Mouse (Mus musculus) liver, embryonic 13.5 days (tissue): ENCODE measurements around the gene Fam161a. TPM values are rescaled to one million over a fixed set of nuclear protein-coding genes. Genes with fewer than 3 reads are reported as not detected.
"Not testable (repeated sequence)": the region's sequence is repeated elsewhere in the genome, so short reads cannot be mapped to it uniquely, and the experiment has no call there.

Experiments
- ATAC-seq: fragments of 200-750 bp; cut with Nextera tagmentation; 2 replicates; pipeline ENCODE4 v1.8.0; 2017; ENCODE audit warnings: low read depth, mild to moderate bottlenecking, moderate number of reproducible peaks, moderate library complexity
- DNase-seq: peaks from one replicate; pipeline ENCODE4 v3.0.0; 2022
- H3K27ac ChIP-seq: fragments of 300-500 bp; sonication (generic); 2 replicates; pipeline ENCODE4 v1.5.1; 2015; ENCODE audit warnings: moderate library complexity, mild to moderate bottlenecking, inconsistent platforms
- H3K27me3 ChIP-seq: fragments of 300-500 bp; sonication (generic); 2 replicates; pipeline ENCODE4 v1.6.1; 2015; ENCODE audit warnings: mild to moderate bottlenecking, inconsistent platforms
- H3K36me3 ChIP-seq: fragments of 300-500 bp; sonication (generic); 2 replicates; pipeline ENCODE4 v1.6.1; 2015; ENCODE audit warnings: mild to moderate bottlenecking, inconsistent platforms
- H3K4me1 ChIP-seq: fragments of 300-500 bp; sonication (generic); replicated peaks from 2 replicates; pipeline ENCODE4 v1.6.1; 2015; ENCODE audit warnings: inconsistent platforms
- H3K4me2 ChIP-seq: fragments of 300-500 bp; sonication (generic); 2 replicates; pipeline ENCODE4 v1.6.1; 2015; ENCODE audit warnings: inconsistent platforms, mild to moderate bottlenecking, moderate library complexity
- H3K4me3 ChIP-seq: fragments of 300-500 bp; sonication (generic); replicated peaks from 2 replicates; pipeline ENCODE4 v1.5.1; 2015; ENCODE audit warnings: mild to moderate bottlenecking, inconsistent platforms
- H3K9ac ChIP-seq: fragments of 300-500 bp; sonication (generic); 2 replicates; pipeline ENCODE4 v1.6.1; 2015; ENCODE audit warnings: mild to moderate bottlenecking, inconsistent platforms
- H3K9me3 ChIP-seq: fragments of 300-500 bp; sonication (generic); replicated peaks from 2 replicates; pipeline ENCODE4 v1.6.1; 2016; ENCODE audit warnings: inconsistent platforms
- WGBS: fragments of 180-500 bp; shearing (Covaris S2); methylation state at CpG from one replicate; pipeline ENCODE4 v1.1.7; 2015; ENCODE audit not compliant: insufficient replicate concordance; 5-methylcytosine and 5-hydroxymethylcytosine counted together
- polyA plus RNA-seq: library from polyadenylated mRNA; unstranded; fragments of >200 nt; fragmentation: Nextera tagmentation; extraction: Ambion mirVana; gene quantifications from 2 replicates; pipeline ENCODE4 v1.2.1, GENCODE M21; 2015

The Fam161a gene
- polyA plus RNA-seq, 1 experiment from 2014 or later = 0.51 TPM

DNA sequence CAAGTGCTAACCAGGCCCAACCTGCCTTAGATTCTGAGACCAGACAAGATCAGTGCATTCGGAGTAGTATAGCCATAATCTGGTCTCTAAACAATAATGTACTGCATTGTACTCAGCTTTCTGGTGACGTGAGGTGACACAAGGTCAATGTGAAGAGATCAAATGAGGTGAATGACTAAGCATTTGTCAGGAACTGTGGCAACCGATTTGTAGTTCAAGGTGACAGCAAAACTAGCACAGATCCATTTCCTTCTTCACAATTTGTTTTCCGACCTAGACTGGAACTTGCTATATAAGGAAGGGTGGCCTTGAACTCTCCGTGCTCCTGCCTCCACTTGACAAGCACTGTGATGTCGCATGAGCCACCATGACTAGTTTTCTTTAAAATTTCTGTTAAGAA, 55.8 kb downstream of the Fam161a start:
- Histone ChIP-seq H3K4me3 (no peak overlapping the region), H3K4me2 (no peak overlapping the region), H3K9me3 (no peaks in the 10 kb centered on the region), H3K9ac (no peak overlapping the region), H3K27me3 (no peaks in the 10 kb centered on the region), H3K4me1 (peaks cover 10% of the 10 kb centered on the region), H3K36me3 (no peaks in the 10 kb centered on the region), H3K27ac (no peak overlapping the region)
- DNase-seq = no peak
- ATAC-seq = no peak
- WGBS = 59% methylated on average over 6 of the region's 6 CpGs

DNA sequence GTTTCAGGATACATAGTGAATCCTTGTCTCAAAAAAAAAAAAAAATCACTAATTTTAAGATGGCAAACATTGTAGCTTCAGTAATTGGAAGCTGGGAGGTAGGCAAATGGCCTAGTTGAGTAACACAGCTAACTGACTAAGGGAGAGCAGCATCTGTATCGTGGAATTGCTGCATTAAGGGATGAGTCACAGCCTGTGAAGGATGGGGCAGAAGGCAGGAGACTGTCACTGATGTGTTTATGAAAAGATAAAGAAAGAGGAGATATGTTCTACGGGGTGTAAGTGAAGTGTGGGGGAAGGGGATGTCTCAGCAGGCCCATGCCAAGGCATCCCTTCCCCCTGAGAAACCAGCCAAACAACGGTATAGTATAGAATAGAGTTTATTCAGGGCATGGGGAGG, 56.5 kb downstream of the Fam161a start:
- H3K4me3 ChIP-seq = no peak overlapping the region
- DNase-seq (no peak), ATAC-seq (no peak)
- H3K27me3 ChIP-seq = no peaks in the 10 kb centered on the region
- no peak overlapping the region for H3K4me2 ChIP-seq
- H3K4me1 ChIP-seq = peaks cover 11% of the 10 kb centered on the region
- no peak overlapping the region for H3K9ac ChIP-seq
- H3K9me3 ChIP-seq = no peaks in the 10 kb centered on the region
- H3K36me3 ChIP-seq = no peaks in the 10 kb centered on the region
- H3K27ac ChIP-seq = no peak overlapping the region
- 32% methylated on average over 3 of the region's 3 CpGs for WGBS

DNA sequence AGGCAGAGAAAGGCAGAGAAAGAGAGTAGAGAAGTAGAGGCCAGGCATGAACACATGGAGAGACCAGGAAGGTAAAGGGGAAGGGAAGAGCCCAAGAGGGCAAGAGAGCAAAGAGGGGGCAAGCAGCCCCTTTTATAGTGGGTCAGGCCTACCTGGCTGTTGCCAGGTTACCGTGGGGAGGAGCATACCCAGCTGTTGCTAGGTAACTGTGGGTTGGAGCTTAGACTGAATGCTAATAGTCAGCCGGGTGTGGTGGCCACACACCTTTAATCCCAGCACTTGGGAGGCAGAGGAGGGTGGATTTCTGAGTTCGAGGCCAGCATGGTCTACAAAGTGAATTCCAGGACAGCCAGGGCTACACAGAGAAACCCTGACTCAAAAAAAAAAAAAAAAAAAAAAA, 56.9 kb downstream of the Fam161a start:
- not testable (repeated sequence) for H3K9ac ChIP-seq, H3K36me3 ChIP-seq, H3K27me3 ChIP-seq, H3K9me3 ChIP-seq, H3K4me2 ChIP-seq, H3K4me3 ChIP-seq, DNase-seq, ATAC-seq, H3K27ac ChIP-seq
- H3K4me1 ChIP-seq = peaks cover 11% of the 10 kb centered on the region
- 38% methylated on average over 3 of the region's 3 CpGs for WGBS

DNA sequence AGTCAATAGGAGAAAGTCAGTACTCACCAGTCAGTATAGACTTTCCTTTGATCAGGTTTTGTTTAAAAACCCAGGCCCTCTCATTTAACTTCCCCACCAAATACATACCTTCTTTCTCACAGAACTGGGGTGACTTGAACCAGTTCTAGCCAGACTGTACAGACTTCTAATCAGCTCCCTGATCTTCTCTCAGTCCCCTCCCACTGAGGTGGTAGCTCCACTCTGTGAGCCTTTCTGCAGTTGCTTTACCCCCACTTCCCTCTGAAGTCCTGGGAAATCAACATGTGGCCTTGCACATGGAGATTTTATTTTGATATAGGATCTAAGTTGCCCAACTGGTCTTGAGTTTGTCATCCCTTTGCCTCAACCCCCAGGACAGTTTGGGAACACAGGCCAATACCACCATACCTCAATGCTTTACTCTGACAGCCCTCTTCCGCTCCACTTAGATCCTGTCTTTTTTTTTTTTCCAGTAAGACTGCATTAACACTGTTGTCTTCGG, 57.9 kb downstream of the Fam161a start:
- Histone ChIP-seq H3K27ac (no peak overlapping the region), H3K4me2 (no peak overlapping the region), H3K4me1 (peaks cover 11% of the 10 kb centered on the region), H3K9me3 (no peaks in the 10 kb centered on the region), H3K4me3 (no peak overlapping the region), H3K27me3 (no peaks in the 10 kb centered on the region), H3K9ac (no peak overlapping the region), H3K36me3 (no peaks in the 10 kb centered on the region)
- ATAC-seq = no peak
- 67% methylated on average over 2 of the region's 2 CpGs for WGBS
- no peak for DNase-seq

DNA sequence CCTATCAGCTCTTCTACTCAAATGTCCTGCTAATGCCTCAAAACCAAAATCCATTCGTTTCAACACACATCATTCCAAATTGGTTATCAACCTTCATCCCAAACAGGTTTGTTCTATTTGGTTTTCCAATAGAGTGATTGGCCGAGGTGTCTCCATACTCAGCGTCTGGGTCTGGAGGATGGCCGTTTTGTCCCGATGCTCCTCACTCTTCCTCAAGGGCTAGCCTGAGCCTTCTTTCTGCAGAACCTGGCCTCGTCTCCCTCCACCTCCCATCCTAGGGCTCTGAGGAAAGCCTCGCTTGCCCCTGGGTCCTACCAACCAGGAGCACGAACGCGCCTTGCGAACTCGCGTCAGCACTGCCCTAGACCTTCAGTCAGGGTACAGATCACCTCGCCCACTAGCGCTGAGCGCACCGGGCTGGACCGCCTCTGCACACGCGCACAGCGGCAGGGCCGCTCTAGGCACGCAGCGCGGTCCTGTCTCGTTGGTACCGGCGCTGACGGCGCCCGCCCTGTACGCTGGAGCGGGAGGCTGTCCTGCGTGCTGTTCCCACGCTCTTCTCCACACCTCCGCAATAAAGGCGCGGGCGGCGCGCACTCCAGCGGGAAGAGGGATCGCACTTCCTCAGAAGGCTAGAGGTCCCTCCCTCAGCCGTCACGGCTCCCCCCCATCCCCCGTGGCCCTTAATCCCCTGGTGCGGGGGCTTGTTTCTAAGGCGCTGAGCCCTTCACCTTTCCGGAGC, 60.2 kb downstream of the Fam161a start:
- Histone ChIP-seq H3K4me3 (peak overlapping the region; percentile 68), H3K4me1 (peaks cover 11% of the 10 kb centered on the region), H3K27ac (peak overlapping the region; percentile 65), H3K9ac (peak overlapping the region; percentile 78), H3K9me3 (no peaks in the 10 kb centered on the region), H3K36me3 (no peaks in the 10 kb centered on the region), H3K4me2 (peak overlapping the region; percentile 86), H3K27me3 (no peaks in the 10 kb centered on the region)
- peak; percentile 99 for ATAC-seq
- peak; percentile 86 for DNase-seq
- WGBS = under 1% methylated on average over 49 of the region's 49 CpGs

DNA sequence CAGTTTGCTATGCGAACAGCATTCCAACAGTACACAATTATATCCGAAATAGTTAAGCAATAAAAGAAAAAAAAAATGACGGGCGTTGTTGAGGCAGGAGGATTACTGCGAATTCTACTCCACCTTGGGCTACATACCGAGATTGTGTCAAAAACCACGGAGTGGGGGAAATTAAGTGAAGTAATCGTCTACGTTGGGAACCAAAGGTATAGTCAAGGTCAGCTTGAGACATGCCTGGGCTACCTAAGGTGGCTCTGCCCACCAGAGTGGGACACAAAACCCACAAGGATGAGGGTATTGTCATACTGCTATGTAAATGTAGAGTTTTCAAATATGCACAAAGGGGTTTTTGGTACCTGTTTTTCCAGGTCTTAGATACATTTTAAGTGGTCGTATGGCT, 60.9 kb downstream of the Fam161a start:
- Histone ChIP-seq H3K9ac (peak overlapping the region; percentile 78), H3K9me3 (no peaks in the 10 kb centered on the region), H3K27ac (no peak overlapping the region), H3K36me3 (no peaks in the 10 kb centered on the region), H3K27me3 (no peaks in the 10 kb centered on the region), H3K4me2 (peak overlapping the region; percentile 86), H3K4me1 (peaks cover 11% of the 10 kb centered on the region), H3K4me3 (peak overlapping the region; percentile 68)
- ATAC-seq (no peak), DNase-seq (no peak)
- WGBS = 8% methylated on average over 10 of the region's 10 CpGs

DNA sequence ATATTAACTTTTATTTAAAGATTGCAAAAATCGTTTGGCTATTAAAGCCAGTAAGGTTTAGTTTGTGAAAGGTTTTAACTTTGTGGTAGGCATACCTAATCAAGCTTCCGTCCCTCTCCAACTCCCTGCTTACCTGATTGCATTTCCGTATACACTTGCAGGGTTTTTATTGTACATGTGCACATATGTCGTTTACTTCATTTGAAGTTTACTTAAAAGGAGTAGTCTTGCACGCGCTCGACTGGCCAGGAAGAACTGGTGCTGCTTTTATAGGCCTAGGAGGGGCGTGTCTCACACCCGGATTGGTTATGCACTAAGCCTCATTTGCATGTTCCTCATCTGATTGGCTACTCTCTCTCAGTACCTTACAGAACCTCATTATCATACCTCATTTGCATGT, 61.7 kb downstream of the Fam161a start:
- H3K27me3 ChIP-seq, ATAC-seq, H3K9ac ChIP-seq, H3K36me3 ChIP-seq, H3K9me3 ChIP-seq, DNase-seq, H3K4me3 ChIP-seq, H3K27ac ChIP-seq, H3K4me2 ChIP-seq: not testable (repeated sequence)
- 87% methylated on average over 9 of the region's 9 CpGs for WGBS
- peaks cover 11% of the 10 kb centered on the region for H3K4me1 ChIP-seq

DNA sequence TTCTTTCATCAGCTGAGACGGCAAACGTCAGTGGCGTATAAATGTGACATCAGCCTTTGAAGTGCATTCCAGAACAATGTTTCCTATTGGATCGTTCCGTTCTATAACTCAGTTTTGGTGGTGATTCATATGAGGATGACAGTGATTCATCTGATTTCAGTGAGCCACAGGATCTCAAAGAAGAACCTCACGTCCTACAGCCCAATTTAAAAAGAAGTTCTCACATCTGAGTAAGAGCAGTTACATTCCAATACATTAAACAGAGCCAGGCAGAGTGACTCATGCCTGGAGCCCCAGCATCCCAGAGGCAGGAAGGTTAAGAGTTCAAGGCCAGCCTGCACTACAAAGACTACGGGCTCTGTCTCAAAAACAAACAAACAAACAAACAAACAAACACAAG, 67.5 kb downstream of the Fam161a start:
- no peak for DNase-seq
- H3K9ac ChIP-seq = no peak overlapping the region
- H3K9me3 ChIP-seq = no peaks in the 10 kb centered on the region
- no peaks in the 10 kb centered on the region for H3K4me1 ChIP-seq
- no peak overlapping the region for H3K4me3 ChIP-seq
- H3K27me3 ChIP-seq = no peaks in the 10 kb centered on the region
- 66% methylated on average over 7 of the region's 7 CpGs for whole genome bisulfite sequencing
- no peak for ATAC-seq
- H3K36me3 ChIP-seq = no peaks in the 10 kb centered on the region
- H3K4me2 ChIP-seq = no peak overlapping the region
- H3K27ac ChIP-seq = no peak overlapping the region

DNA sequence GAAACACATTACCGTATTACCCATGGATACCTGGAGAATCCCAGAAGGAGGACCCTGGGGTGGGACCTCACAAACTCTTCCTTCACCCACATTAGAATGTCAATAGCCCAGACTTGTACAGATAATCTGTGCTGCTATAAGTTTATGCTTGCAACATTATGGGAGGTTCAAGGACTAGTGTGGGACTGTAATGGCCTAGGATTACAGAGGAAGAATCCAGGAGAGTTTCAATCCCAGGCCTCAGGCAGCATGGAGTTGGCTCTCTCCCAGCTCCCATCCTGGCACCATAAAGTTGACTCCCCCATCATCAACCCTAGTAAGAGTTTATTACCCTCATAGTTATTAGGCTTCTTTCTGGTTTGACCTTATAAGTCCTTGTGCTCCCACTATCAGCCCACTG, 71.2 kb downstream of the Fam161a start:
- Histone ChIP-seq H3K36me3 (no peaks in the 10 kb centered on the region), H3K4me3 (no peak overlapping the region), H3K27me3 (no peaks in the 10 kb centered on the region), H3K9me3 (no peaks in the 10 kb centered on the region), H3K4me2 (no peak overlapping the region), H3K27ac (no peak overlapping the region), H3K9ac (no peak overlapping the region), H3K4me1 (no peaks in the 10 kb centered on the region)
- WGBS = 77% methylated on average over 1 of the region's 1 CpGs
- no peak for ATAC-seq
- DNase-seq = no peak

Other genes starting within 250 kb of the Fam161a start
- 4.8 TPM in 2 replicates for gene B3gnt2, start 146.6 kb upstream of the Fam161a start, polyA plus RNA-seq
- gene Zrsr1, start 35.5 kb upstream of the Fam161a start, polyA plus RNA-seq = 2.2 and 2.8 TPM in 2 replicates
- 6.8 and 9.0 TPM in 2 replicates for gene Gm28048, start 25.4 kb upstream of the Fam161a start, polyA plus RNA-seq
- 209 and 224 TPM in 2 replicates for gene Commd1, start 25.1 kb upstream of the Fam161a start, polyA plus RNA-seq
- 206 and 239 TPM in 2 replicates for gene Cct4, start 17.0 kb upstream of the Fam161a start, polyA plus RNA-seq
- gene Xpo1, start 248.5 kb downstream of the Fam161a start, polyA plus RNA-seq = 51.4 and 71.1 TPM in 2 replicates